Mouse (Mus musculus) kidney, adult 2 months (tissue): ENCODE results near the gene Anxa6.

Source experiments
- CTCF ChIP-seq: fragments of 200-500 bp; conservative IDR thresholded peaks from 2 replicates; pipeline ENCODE4 v1.5.1; 2011; ENCODE audit warnings: low read depth, mild to moderate bottlenecking, control low read depth, low read length, moderate library complexity, mixed read lengths; ENCODE audit not compliant: insufficient read depth, insufficient read length
- POLR2A ChIP-seq: fragments of 200-500 bp; IDR thresholded peaks from one replicate; pipeline ENCODE4 v1.6.1; 2011; ENCODE audit warnings: low read depth, low read length, control low read depth

GRCm38 (mm10) chr11:55018034-55018433, 15.2 kb downstream of the Anxa6 start:
- no peak for TF ChIP-seq POLR2A
- TF ChIP-seq CTCF, result no peak
